Mouse (Mus musculus) spleen, adult 2 months (tissue): ENCODE results near the gene Rnf223. TPM values are rescaled to one million over a fixed set of nuclear protein-coding genes. Genes with fewer than 3 reads are reported as not detected.

ENCODE experiments used
- DNase-seq, 2 experiments: peaks; one replicate each; pipeline versions ENCODE4 v3.0.0 to v3.0.0-alpha.2; 2012 to 2021; ENCODE audit warnings: low spot score in 2 of 2, low read depth in 1 of 2
- H3K27ac ChIP-seq: fragments of 200-500 bp; 2 replicates; pipeline ENCODE4 v1.5.1; 2012; ENCODE audit warnings: low read length, inconsistent platforms; ENCODE audit not compliant: insufficient read depth
- H3K27me3 ChIP-seq: fragments of 200-500 bp; 2 replicates; pipeline ENCODE4 v1.6.1; 2012; ENCODE audit warnings: mild to moderate bottlenecking, moderate library complexity, low read length, inconsistent platforms; ENCODE audit not compliant: control insufficient read depth, insufficient read depth
- H3K36me3 ChIP-seq: fragments of 200-500 bp; 2 replicates; pipeline ENCODE4 v1.6.1; 2012; ENCODE audit warnings: mild to moderate bottlenecking, low read length, inconsistent platforms; ENCODE audit not compliant: control insufficient read depth, insufficient read depth
- H3K4me1 ChIP-seq: fragments of 200-500 bp; 2 replicates; pipeline ENCODE4 v1.6.1; 2011; ENCODE audit warnings: inconsistent platforms; ENCODE audit not compliant: control insufficient read depth, insufficient read depth, insufficient read length
- H3K4me3 ChIP-seq: fragments of 200-500 bp; 2 replicates; pipeline ENCODE4 v1.5.1; 2011; ENCODE audit warnings: mild to moderate bottlenecking, inconsistent platforms; ENCODE audit not compliant: insufficient read depth, insufficient read length; ENCODE audit errors: extremely low read depth
- CTCF ChIP-seq: fragments of 200-500 bp; IDR thresholded peaks from 2 replicates; pipeline ENCODE4 v1.5.1; 2011; ENCODE audit warnings: mild to moderate bottlenecking, inconsistent platforms; ENCODE audit not compliant: insufficient read depth, insufficient read length, insufficient replicate concordance; ENCODE audit errors: extremely low read depth
- POLR2A ChIP-seq: fragments of 200-500 bp; IDR thresholded peaks from 2 replicates; pipeline ENCODE4 v1.6.1; 2011; ENCODE audit warnings: low read depth, low read length, inconsistent platforms
- WGBS: fragments of 180-500 bp; shearing (Covaris S2); methylation state at CpG from one replicate; pipeline ENCODE4 v1.1.7; 2018; 5-methylcytosine and 5-hydroxymethylcytosine counted together
- polyA plus RNA-seq: library from polyadenylated mRNA; depleted of rRNA; stranded (reverse); fragments of >200 nt; gene quantifications from 2 replicates; pipeline ENCODE4 v1.2.3, GENCODE M21; 2012

Rnf223 gene
- polyA plus RNA-seq, 1 experiment = 0.67 TPM

- H3K4me3 ChIP-seq = no peak overlapping the region
- no peaks in the 10 kb centered on the region for H3K36me3 ChIP-seq
- WGBS = 71% methylated on average over 1 of the region's 1 CpGs
- TF ChIP-seq CTCF = no peak
- TF ChIP-seq POLR2A = no peak
- DNase-seq = no peak
- no peaks in the 10 kb centered on the region for H3K27me3 ChIP-seq
- peaks cover 6% of the 10 kb centered on the region; the same call in 1 of the 2 replicates for H3K4me1 ChIP-seq
- H3K27ac ChIP-seq = no peak overlapping the region
Measured at GRCm38 (mm10) chr4:156091236-156091635, 39.1 kb upstream of the Rnf223 start.

- no peak for DNase-seq
- H3K27ac ChIP-seq = no peak overlapping the region
Measured at GRCm38 (mm10) chr4:156092765-156093164, 37.5 kb upstream of the Rnf223 start.

GRCm38 (mm10) chr4:156093758-156094157 lies 36.6 kb upstream of the Rnf223 start:
- H3K27ac ChIP-seq = no peak overlapping the region
- H3K4me1 ChIP-seq = no peaks in the 10 kb centered on the region
- no peaks in the 10 kb centered on the region for H3K27me3 ChIP-seq
- 90% methylated on average over 5 of the region's 5 CpGs for WGBS
- no peak overlapping the region for H3K4me3 ChIP-seq
- no peaks in the 10 kb centered on the region for H3K36me3 ChIP-seq
- no peak for DNase-seq
- TF ChIP-seq POLR2A = no peak
- no peak for TF ChIP-seq CTCF

More at GRCm38 (mm10) chr4:156092765-156093164, 37.5 kb upstream of the Rnf223 start:
- Histone ChIP-seq H3K27me3 (no peaks in the 10 kb centered on the region), H3K4me3 (no peak overlapping the region), H3K36me3 (no peaks in the 10 kb centered on the region), H3K4me1 (no peaks in the 10 kb centered on the region)
- TF ChIP-seq POLR2A (no peak), CTCF (no peak)
- WGBS = 97% methylated on average over 1 of the region's 1 CpGs

GRCm38 (mm10) chr4:156096191-156096590 lies 34.1 kb upstream of the Rnf223 start:
- TF ChIP-seq CTCF (no peak), POLR2A (no peak)
- DNase-seq = no peak
- H3K27ac ChIP-seq = no peak overlapping the region
- H3K4me3 ChIP-seq = no peak overlapping the region
- 88% methylated on average over 1 of the region's 1 CpGs for WGBS
- H3K27me3 ChIP-seq = no peaks in the 10 kb centered on the region
- no peaks in the 10 kb centered on the region for H3K4me1 ChIP-seq
- H3K36me3 ChIP-seq = no peaks in the 10 kb centered on the region

- TF ChIP-seq CTCF (no peak), POLR2A (no peak)
- H3K36me3 ChIP-seq = no peaks in the 10 kb centered on the region
- no peaks in the 10 kb centered on the region for H3K27me3 ChIP-seq
- 88% methylated on average over 9 of the region's 9 CpGs for WGBS
- H3K27ac ChIP-seq = no peak overlapping the region
- H3K4me1 ChIP-seq = no peaks in the 10 kb centered on the region
- DNase-seq = no peak
- no peak overlapping the region for H3K4me3 ChIP-seq
Measured at GRCm38 (mm10) chr4:156097770-156098366, 32.4 kb upstream of the Rnf223 start.

- TF ChIP-seq POLR2A (no peak), CTCF (no peak)
- Histone ChIP-seq H3K27me3 (no peaks in the 10 kb centered on the region), H3K36me3 (no peaks in the 10 kb centered on the region), H3K27ac (no peak overlapping the region), H3K4me3 (no peak overlapping the region), H3K4me1 (no peaks in the 10 kb centered on the region)
- WGBS = 76% methylated on average over 6 of the region's 6 CpGs
- no peak for DNase-seq
Measured at GRCm38 (mm10) chr4:156099427-156099826, 30.9 kb upstream of the Rnf223 start.

- 70% methylated on average over 5 of the region's 5 CpGs for WGBS
- no peak for DNase-seq
- H3K4me1 ChIP-seq = no peaks in the 10 kb centered on the region
- H3K27me3 ChIP-seq = no peaks in the 10 kb centered on the region
- no peak for TF ChIP-seq POLR2A
- TF ChIP-seq CTCF = no peak
- no peak overlapping the region for H3K4me3 ChIP-seq
- no peaks in the 10 kb centered on the region for H3K36me3 ChIP-seq
- H3K27ac ChIP-seq = no peak overlapping the region
Measured at GRCm38 (mm10) chr4:156100501-156100900, 29.8 kb upstream of the Rnf223 start.
